Mouse (Mus musculus) midbrain, embryonic 16.5 days (tissue): ENCODE results near the gene Gm10188. TPM values are rescaled to one million over a fixed set of nuclear protein-coding genes. Genes with fewer than 3 reads are reported as not detected.

Source experiments
- ATAC-seq: fragments of 200-750 bp; cut with Nextera tagmentation; 2 replicates; pipeline ENCODE4 v1.8.0; 2017; ENCODE audit warnings: moderate TSS enrichment
- H3K27ac ChIP-seq: fragments of 300-500 bp; sonication (generic); 2 replicates; pipeline ENCODE4 v1.5.1; 2014; ENCODE audit warnings: mild to moderate bottlenecking, low read length, mixed read lengths
- H3K27me3 ChIP-seq: fragments of 300-500 bp; sonication (generic); 2 replicates; pipeline ENCODE4 v1.6.1; 2014; ENCODE audit warnings: low read depth, low read length, mixed read lengths; ENCODE audit not compliant: control insufficient read depth, insufficient read depth
- H3K36me3 ChIP-seq: fragments of 300-500 bp; sonication (generic); 2 replicates; pipeline ENCODE4 v1.6.1; 2014; ENCODE audit warnings: mild to moderate bottlenecking, low read length, moderate library complexity, mixed read lengths; ENCODE audit not compliant: control insufficient read depth, insufficient read depth
- H3K4me1 ChIP-seq: fragments of 300-500 bp; sonication (generic); 2 replicates; pipeline ENCODE4 v1.6.1; 2014; ENCODE audit warnings: mild to moderate bottlenecking, low read length, mixed read lengths; ENCODE audit not compliant: control insufficient read depth, insufficient read depth
- H3K4me2 ChIP-seq: fragments of 300-500 bp; sonication (generic); 2 replicates; pipeline ENCODE4 v1.6.1; 2014; ENCODE audit warnings: mild to moderate bottlenecking, low read length, mixed read lengths
- H3K4me3 ChIP-seq: fragments of 300-500 bp; sonication (generic); 2 replicates; pipeline ENCODE4 v1.5.1; 2014; ENCODE audit warnings: low read depth, mild to moderate bottlenecking, low read length, moderate library complexity, mixed read lengths
- H3K9ac ChIP-seq: fragments of 300-500 bp; sonication (generic); 2 replicates; pipeline ENCODE4 v1.6.1; 2014; ENCODE audit warnings: low read depth, low read length, mixed read lengths
- H3K9me3 ChIP-seq: fragments of 300-500 bp; sonication (generic); replicated peaks from 2 replicates; pipeline ENCODE4 v1.6.1; 2014; ENCODE audit warnings: mild to moderate bottlenecking, low read length, mixed read lengths; ENCODE audit not compliant: control insufficient read depth, poor library complexity, severe bottlenecking
- WGBS: fragments of 180-500 bp; shearing (Covaris S2); extraction: QIAGEN DNeasy Blood & Tissue Kit; methylation state at CpG from one replicate; pipeline ENCODE4 v1.1.7; 2014; 5-methylcytosine and 5-hydroxymethylcytosine counted together
- polyA plus RNA-seq: library from polyadenylated mRNA; unstranded; fragments of >200 nt; fragmentation: Nextera tagmentation; extraction: Ambion mirVana; gene quantifications from 2 replicates; pipeline ENCODE4 v1.2.1, GENCODE M21; 2015

Gm10188 gene
- polyA plus RNA-seq, 1 experiment from 2014 or later = 0.28 TPM

GRCm38 (mm10) chr1:132194624-132195023 is 34.9 kb downstream of the Gm10188 start:
- Histone ChIP-seq H3K27ac (0 out of 2 replicates have a peak overlapping the region, but pooled peaks have one; percentile 8), H3K27me3 (no peaks in the 10 kb centered on the region), H3K4me2 (peak overlapping the region; percentile 93), H3K4me1 (peaks cover 68% of the 10 kb centered on the region), H3K9ac (peak overlapping the region; percentile 60; the same call in 1 of the 2 replicates), H3K9me3 (no peaks in the 10 kb centered on the region), H3K4me3 (no peak overlapping the region; the same call in 1 of the 2 replicates), H3K36me3 (no peaks in the 10 kb centered on the region)
- ATAC-seq = no peak
- WGBS = 37% methylated on average over 3 of the region's 3 CpGs

- Histone ChIP-seq H3K9ac (peak overlapping the region; percentile 99), H3K4me2 (peak overlapping the region; percentile 93), H3K9me3 (no peaks in the 10 kb centered on the region), H3K36me3 (no peaks in the 10 kb centered on the region), H3K27ac (peak overlapping the region; percentile 100), H3K4me1 (peaks cover 72% of the 10 kb centered on the region), H3K4me3 (peak overlapping the region; percentile 93), H3K27me3 (no peaks in the 10 kb centered on the region)
- ATAC-seq = no peak
- WGBS = 66% methylated on average over 3 of the region's 3 CpGs
These were observed 35.8 kb downstream of the Gm10188 start for GRCm38 (mm10) chr1:132193806-132194205.

GRCm38 (mm10) chr1:132191786-132192680 is 37.5 kb downstream of the Gm10188 start:
- Histone ChIP-seq H3K4me1 (peaks cover 58% of the 10 kb centered on the region), H3K27me3 (no peaks in the 10 kb centered on the region), H3K9ac (peak overlapping the region; percentile 99), H3K36me3 (no peaks in the 10 kb centered on the region), H3K4me2 (peak overlapping the region; percentile 93), H3K4me3 (peak overlapping the region; percentile 93), H3K27ac (peak overlapping the region; percentile 100), H3K9me3 (no peaks in the 10 kb centered on the region)
- WGBS = 3% methylated on average over 15 of the region's 16 CpGs
- peak; percentile 40 for ATAC-seq

- Histone ChIP-seq H3K4me1 (peaks cover 50% of the 10 kb centered on the region), H3K4me3 (peak within 1 kb of the TSS; percentile 93), H3K27ac (peak within 1 kb of the TSS; percentile 100), H3K36me3 (no peaks in the 10 kb centered on the region), H3K4me2 (peak within 1 kb of the TSS; percentile 93), H3K27me3 (no peaks in the 10 kb centered on the region), H3K9me3 (no peaks in the 10 kb centered on the region), H3K9ac (peak within 1 kb of the TSS; percentile 99)
- ATAC-seq = peak; percentile 25
- under 1% methylated on average over 34 of the region's 34 CpGs for WGBS
These were observed 38.3 kb downstream of the Gm10188 start, which contains the start of the genes Lemd1 and AC124108.1 for GRCm38 (mm10) chr1:132191093-132191785. TSS of gene Lemd1 (plus strand) at chr1:132191431. TSS of gene AC124108.1 (plus strand) at chr1:132191457.

- Histone ChIP-seq H3K4me3 (peak overlapping the region; percentile 93), H3K4me1 (peaks cover 44% of the 10 kb centered on the region), H3K27ac (peak overlapping the region; percentile 100), H3K27me3 (no peaks in the 10 kb centered on the region), H3K9me3 (no peaks in the 10 kb centered on the region), H3K9ac (peak overlapping the region; percentile 99), H3K36me3 (no peaks in the 10 kb centered on the region), H3K4me2 (peak overlapping the region; percentile 93)
- peak; percentile 29 for ATAC-seq
- under 1% methylated on average over 57 of the region's 62 CpGs for WGBS
These were observed 38.9 kb downstream of the Gm10188 start for GRCm38 (mm10) chr1:132190621-132191092.

GRCm38 (mm10) chr1:132190040-132190513 is 39.5 kb downstream of the Gm10188 start:
- Histone ChIP-seq H3K9me3 (no peaks in the 10 kb centered on the region), H3K27me3 (no peaks in the 10 kb centered on the region), H3K9ac (peak overlapping the region; percentile 99), H3K27ac (peak overlapping the region; percentile 100), H3K4me1 (peaks cover 38% of the 10 kb centered on the region), H3K4me3 (peak overlapping the region; percentile 93), H3K4me2 (peak overlapping the region; percentile 93), H3K36me3 (no peaks in the 10 kb centered on the region)
- WGBS = 0% methylated on average over 41 of the region's 50 CpGs
- ATAC-seq = peak; percentile 85

- 35% methylated on average over 4 of the region's 4 CpGs for WGBS
- peak overlapping the region; percentile 100 for H3K27ac ChIP-seq
- H3K4me1 ChIP-seq = peaks cover 30% of the 10 kb centered on the region
- ATAC-seq = no peak
- H3K9ac ChIP-seq = no peak overlapping the region; the same call in 1 of the 2 replicates
- H3K4me2 ChIP-seq = peak overlapping the region; percentile 93
- H3K27me3 ChIP-seq = no peaks in the 10 kb centered on the region
- no peaks in the 10 kb centered on the region for H3K36me3 ChIP-seq
- H3K4me3 ChIP-seq = no peak overlapping the region
- H3K9me3 ChIP-seq = no peaks in the 10 kb centered on the region
These were observed 40.3 kb downstream of the Gm10188 start for GRCm38 (mm10) chr1:132189231-132189630.

GRCm38 (mm10) chr1:132188442-132189066 is 41.0 kb downstream of the Gm10188 start:
- WGBS = 56% methylated on average over 9 of the region's 9 CpGs

More at GRCm38 (mm10) chr1:132188442-132189066, 41.0 kb downstream of the Gm10188 start:
- no peak for ATAC-seq
- H3K27me3 ChIP-seq = no peaks in the 10 kb centered on the region
- H3K4me2 ChIP-seq = no peak overlapping the region
- 0 out of 2 replicates have a peak overlapping the region, but pooled peaks have one; percentile 8 for H3K27ac ChIP-seq
- H3K4me1 ChIP-seq = peaks cover 23% of the 10 kb centered on the region
- no peaks in the 10 kb centered on the region for H3K9me3 ChIP-seq
- no peak overlapping the region for H3K9ac ChIP-seq
- H3K4me3 ChIP-seq = no peak overlapping the region
- H3K36me3 ChIP-seq = no peaks in the 10 kb centered on the region
